Mouse (Mus musculus): Measurements from ENCODE around the gene Gramd1b. TPM values are rescaled to one million over a fixed set of nuclear protein-coding genes. Genes with fewer than 3 reads are reported as not detected.
A peak's percentile ranks its signal among the peaks of the same experiment; 100 is the strongest.

The Gramd1b gene
- polyA plus RNA-seq, 1 experiment = 41.2 TPM

DNA sequence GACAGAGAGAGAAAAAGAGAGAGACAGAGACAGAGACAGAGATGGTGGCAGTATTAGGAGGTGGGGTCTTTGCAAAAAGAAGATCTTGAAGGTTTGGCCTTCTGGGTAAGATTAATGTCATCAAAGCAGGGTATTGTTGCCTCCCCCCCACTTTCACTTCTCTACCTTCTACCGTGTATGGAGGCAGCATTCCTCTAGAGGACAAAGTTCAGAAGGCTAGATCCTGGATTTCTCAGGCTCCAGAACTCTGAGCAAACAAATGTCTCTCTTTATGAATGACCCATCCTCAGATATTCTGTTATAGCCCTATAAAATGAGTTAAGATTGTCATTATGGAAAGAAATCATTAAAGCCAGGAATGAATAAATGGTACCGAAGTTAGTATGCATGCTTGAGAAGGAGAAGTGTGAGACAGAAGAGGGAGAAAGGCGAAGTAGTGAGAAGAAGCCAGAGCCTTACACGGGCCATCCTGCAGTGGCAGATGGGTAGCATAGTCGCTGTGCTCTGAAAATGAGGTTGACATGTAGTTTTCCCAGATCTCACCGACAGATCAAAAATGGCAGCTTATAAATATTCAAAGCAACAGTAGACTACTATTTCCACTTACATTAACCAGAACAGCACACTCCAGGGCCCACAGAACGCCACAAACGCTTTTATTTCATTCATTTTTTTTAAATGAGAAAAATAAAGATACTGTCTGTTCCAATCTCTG lies 91.1 kb downstream of the Gramd1b start:
- TF ChIP-seq POLR2A (IDR thresholded peaks at IDR 0.05; ENCODE audit: borderline replicate concordance, extremely low read depth, insufficient read depth, insufficient read length, poor library complexity, severe bottlenecking) = no peak
- no peak for TF ChIP-seq CTCF (IDR thresholded peaks at IDR 0.05; ENCODE audit: borderline replicate concordance, extremely low read depth, insufficient read depth, insufficient read length)
- DNase-seq (ENCODE audit: low read depth) = peak; percentile 72

DNA sequence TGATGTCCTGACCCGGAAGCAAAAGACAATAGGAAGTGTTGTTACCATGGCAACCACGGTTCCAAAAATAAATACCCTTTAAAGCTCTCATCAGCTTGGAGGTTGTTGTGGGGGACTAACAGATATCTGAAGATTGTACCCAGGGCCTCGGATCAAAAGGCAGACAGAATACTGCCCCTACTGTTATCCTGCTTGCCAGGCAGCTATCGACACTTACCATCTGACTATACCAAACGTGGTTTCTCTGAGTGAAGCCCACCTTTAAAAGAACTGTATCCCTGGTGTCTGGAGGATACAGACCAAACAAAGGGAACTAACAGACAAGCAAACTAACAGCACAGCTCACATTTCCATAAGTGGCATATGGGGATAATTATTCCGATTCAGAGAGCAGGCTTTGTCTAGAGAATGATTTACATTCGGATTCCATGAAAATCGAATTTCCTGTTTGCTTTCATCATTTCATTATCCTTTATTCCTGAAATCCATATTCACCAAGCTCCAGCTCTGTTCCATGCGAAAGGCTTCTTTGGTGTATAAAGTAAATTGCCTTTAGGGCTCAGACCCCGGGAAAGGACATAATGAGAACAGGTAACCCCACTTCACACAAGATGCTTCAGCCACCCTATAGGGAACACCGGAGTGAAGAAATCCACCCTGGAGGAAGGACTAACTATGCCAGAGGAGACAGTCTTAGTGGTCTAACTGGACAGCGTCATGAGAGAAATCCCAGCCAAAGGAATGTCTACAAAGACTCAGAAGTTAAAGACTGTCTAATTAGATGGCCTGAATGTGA lies 92.3 kb downstream of the Gramd1b start:
- TF ChIP-seq POLR2A (IDR thresholded peaks at IDR 0.05; ENCODE audit: borderline replicate concordance, extremely low read depth, insufficient read depth, insufficient read length, poor library complexity, severe bottlenecking) (no peak), CTCF (IDR thresholded peaks at IDR 0.05; ENCODE audit: borderline replicate concordance, extremely low read depth, insufficient read depth, insufficient read length) (no peak)
- DNase-seq (ENCODE audit: low read depth) = peak; percentile 84

DNA sequence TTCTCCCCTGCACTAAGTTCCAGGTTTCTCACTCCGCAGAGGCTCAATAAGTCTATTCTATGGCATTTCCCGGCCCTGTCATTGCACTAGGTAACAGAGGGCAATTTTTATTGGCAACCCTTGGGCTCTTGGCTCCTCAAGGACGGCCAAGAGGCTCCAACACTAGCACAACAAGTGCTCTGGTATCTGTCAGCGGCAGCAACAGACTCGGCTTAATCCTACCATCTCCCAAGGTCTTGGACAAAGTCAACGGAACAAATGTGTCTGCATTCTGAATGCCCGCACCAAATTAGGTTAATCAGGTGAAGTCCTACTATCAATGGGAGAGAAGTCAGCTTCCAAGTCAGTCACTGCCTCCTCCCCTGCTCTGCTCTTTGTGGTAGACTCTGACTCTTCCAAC lies 93.3 kb downstream of the Gramd1b start:
- DNase-seq (ENCODE audit: low read depth) = no peak

DNA sequence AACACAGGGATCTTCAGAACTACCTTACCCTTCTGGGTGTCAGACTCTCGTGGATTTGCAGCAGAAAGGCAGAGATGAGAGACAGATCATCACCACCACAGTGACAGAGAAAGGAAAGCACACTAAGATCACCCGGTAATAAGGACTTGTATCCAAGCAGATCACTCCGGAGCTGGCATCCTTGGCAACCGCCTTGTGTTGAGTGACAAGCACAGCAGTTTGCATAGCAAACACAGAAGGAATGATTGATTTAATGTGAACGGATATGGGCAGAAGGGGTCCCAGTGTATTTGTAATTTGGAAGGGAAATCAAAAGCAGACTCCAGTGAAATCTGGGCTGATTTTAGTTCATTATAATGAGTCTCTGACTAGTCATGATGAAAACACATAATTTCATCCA lies 97.9 kb downstream of the Gramd1b start:
- peak; percentile 91 for DNase-seq (ENCODE audit: low read depth)
- no peak for TF ChIP-seq POLR2A (IDR thresholded peaks at IDR 0.05; ENCODE audit: borderline replicate concordance, extremely low read depth, insufficient read depth, insufficient read length, poor library complexity, severe bottlenecking)
- no peak for TF ChIP-seq CTCF (IDR thresholded peaks at IDR 0.05; ENCODE audit: borderline replicate concordance, extremely low read depth, insufficient read depth, insufficient read length)

More for the DNA sequence above, 93.3 kb downstream of the Gramd1b start:
- no peak for TF ChIP-seq POLR2A (IDR thresholded peaks at IDR 0.05; ENCODE audit: borderline replicate concordance, extremely low read depth, insufficient read depth, insufficient read length, poor library complexity, severe bottlenecking)
- TF ChIP-seq CTCF (IDR thresholded peaks at IDR 0.05; ENCODE audit: borderline replicate concordance, extremely low read depth, insufficient read depth, insufficient read length) = no peak

DNA sequence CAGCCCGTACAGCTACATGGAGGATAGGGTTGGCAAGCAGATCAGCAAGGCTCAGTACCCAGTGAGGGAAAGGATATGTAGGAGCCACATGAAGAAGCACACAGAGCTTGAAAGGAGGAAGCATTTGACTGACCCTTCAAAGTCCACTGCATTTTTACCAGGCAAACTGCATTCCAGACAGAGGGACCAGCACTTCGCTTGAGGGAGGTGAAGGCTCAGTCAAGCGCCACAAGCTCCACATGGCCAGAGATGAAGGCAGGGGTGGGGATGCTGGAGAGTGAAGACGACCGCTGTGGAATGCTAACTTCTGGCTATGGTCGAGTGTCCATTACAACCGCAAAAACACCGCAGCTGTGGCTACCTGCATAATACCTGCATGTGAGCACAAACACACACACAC lies 100.2 kb downstream of the Gramd1b start:
- TF ChIP-seq CTCF (IDR thresholded peaks at IDR 0.05; ENCODE audit: borderline replicate concordance, extremely low read depth, insufficient read depth, insufficient read length) (no peak), POLR2A (IDR thresholded peaks at IDR 0.05; ENCODE audit: borderline replicate concordance, extremely low read depth, insufficient read depth, insufficient read length, poor library complexity, severe bottlenecking) (no peak)
- no peak for DNase-seq (ENCODE audit: low read depth)

DNA sequence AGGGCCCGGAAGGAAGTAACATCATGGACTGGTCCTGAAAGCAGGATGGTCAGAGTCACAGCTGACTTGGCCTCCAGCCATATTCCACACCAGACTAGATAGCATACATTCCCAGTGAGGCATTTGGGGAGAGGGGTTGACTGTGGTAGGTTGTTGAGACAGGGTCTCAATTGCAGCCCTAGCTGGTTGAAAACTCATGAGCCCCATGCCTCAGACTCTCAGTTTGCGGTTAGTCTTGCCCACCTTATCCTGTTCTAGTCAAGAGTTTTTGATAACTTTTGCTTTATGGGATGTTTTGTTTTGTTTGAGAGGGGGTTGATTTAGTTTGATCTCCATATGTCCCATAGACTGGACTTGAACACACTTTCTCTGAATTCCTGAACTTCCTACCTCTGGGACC lies 103.5 kb downstream of the Gramd1b start:
- TF ChIP-seq CTCF (IDR thresholded peaks at IDR 0.05; ENCODE audit: borderline replicate concordance, extremely low read depth, insufficient read depth, insufficient read length) (no peak), POLR2A (IDR thresholded peaks at IDR 0.05; ENCODE audit: borderline replicate concordance, extremely low read depth, insufficient read depth, insufficient read length, poor library complexity, severe bottlenecking) (no peak)
- no peak for DNase-seq (ENCODE audit: low read depth)

DNA sequence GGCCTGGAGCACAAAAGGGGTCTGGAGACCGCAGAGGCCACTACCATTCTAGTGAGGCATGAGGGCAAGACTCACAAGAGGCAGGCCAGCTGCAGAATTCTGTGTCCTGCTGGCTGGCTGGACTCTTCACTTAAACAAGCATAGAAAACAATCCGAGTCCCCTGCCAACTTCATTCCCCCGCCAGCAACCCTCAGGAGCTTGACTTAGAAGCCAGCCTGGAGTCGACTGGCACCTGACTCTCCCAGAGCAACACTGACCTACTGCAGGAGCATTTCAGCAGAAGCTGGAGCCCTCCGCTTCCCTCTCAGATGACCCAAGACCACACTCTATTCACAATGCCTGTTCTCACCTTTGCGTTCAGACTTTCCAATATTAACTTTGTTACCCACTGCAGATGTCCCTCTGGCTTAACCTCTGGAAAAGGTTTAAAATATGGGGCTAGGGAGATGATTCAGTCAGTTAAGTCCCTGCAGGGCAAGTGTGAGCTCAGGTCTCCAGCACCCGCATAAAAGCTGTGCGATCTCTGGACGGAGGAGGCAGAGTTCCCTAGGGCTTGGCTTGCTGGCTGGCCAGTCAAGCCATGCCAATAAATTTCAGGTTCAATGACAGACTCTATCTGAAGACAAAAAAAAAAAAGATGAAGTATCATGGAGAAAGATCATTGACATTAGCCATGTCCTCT lies 104.8 kb downstream of the Gramd1b start:
- DNase-seq (ENCODE audit: low read depth) = no peak
- TF ChIP-seq CTCF (IDR thresholded peaks at IDR 0.05; ENCODE audit: borderline replicate concordance, extremely low read depth, insufficient read depth, insufficient read length) (no peak), POLR2A (IDR thresholded peaks at IDR 0.05; ENCODE audit: borderline replicate concordance, extremely low read depth, insufficient read depth, insufficient read length, poor library complexity, severe bottlenecking) (no peak)

DNA sequence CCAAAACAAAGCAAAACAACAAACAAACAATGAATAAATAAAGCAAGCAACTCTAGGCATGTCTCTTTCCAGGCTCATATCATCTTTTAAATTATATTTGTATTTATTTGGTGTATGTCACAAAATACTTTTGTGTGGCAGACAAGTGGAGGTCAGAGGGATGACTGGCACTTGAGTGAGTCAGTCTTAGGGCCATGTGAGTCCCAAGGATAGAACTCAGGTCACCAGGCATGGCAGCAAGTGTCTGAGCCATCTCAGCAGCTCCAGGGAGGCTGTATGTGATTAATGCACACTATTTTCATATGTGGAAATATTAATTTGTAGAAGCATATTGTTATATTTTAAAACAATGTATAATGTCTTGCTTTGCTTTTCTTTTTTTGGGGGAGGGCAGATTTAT lies 106.3 kb downstream of the Gramd1b start:
- TF ChIP-seq POLR2A (IDR thresholded peaks at IDR 0.05; ENCODE audit: borderline replicate concordance, extremely low read depth, insufficient read depth, insufficient read length, poor library complexity, severe bottlenecking) (no peak), CTCF (IDR thresholded peaks at IDR 0.05; ENCODE audit: borderline replicate concordance, extremely low read depth, insufficient read depth, insufficient read length) (no peak)
- DNase-seq (ENCODE audit: low read depth) = no peak

DNA sequence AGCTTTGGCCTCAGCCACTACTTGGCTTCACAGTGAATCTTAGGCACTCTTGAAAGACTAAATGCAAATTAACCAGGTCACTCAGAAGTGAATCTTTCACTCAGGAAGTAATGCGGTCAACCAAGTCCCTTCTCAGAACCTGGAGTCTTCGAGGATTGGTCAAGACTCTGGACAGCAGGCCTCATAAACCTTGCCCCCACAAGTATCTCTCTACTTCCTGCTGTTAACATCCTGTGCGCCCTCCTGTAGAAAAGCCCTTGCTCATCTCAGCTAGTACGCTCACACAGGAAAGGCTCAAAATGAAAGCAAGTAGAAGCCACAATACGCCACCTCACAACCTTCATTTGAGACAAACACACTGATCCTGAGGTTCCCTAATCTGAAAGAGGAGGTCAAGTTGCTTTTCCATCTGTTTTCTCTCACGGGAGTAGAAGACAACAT lies 107.7 kb downstream of the Gramd1b start:
- DNase-seq (ENCODE audit: low read depth) = no peak
- TF ChIP-seq POLR2A (IDR thresholded peaks at IDR 0.05; ENCODE audit: borderline replicate concordance, extremely low read depth, insufficient read depth, insufficient read length, poor library complexity, severe bottlenecking) (no peak), CTCF (IDR thresholded peaks at IDR 0.05; ENCODE audit: borderline replicate concordance, extremely low read depth, insufficient read depth, insufficient read length) (no peak)

DNA sequence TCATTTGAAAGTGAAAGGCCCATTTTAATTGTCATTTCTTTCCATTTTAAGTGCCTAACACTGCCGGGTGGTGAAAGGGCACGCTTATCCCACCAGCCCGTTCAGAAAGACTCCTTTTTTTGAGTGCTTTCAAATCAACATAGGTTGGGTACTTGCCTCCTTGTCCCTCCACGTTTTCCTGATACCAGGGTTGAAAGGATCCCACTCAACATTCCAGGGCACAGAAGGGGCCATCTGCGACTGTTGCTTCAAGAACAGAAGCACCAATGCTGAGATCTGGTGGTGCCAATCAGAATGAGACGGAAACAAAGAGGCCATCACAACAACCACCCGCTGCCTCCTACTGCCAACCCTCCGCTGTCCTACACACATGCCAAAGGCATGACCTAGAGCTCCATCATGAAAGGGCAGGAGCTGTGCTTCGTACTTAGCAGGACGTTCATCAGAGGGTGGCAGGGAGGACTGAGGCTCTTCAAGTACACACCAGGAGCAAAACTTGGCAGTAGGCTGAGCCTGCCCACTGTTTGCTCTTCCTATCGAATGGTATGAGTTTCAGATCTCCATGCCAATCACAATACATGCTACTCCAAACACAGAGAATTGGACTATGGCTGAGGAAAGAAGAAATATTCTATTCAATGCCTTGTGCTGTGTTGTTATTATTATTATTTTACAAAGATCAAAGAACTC lies 108.7 kb downstream of the Gramd1b start:
- no peak for DNase-seq (ENCODE audit: low read depth)
- no peak for TF ChIP-seq POLR2A (IDR thresholded peaks at IDR 0.05; ENCODE audit: borderline replicate concordance, extremely low read depth, insufficient read depth, insufficient read length, poor library complexity, severe bottlenecking)
- TF ChIP-seq CTCF (IDR thresholded peaks at IDR 0.05; ENCODE audit: borderline replicate concordance, extremely low read depth, insufficient read depth, insufficient read length) = no peak

All from brain, embryonic 14.5 days (tissue).